Mouse (Mus musculus) testis, adult 2 months (tissue): Measurements from ENCODE around the gene Shisa8. TPM values are rescaled to one million over a fixed set of nuclear protein-coding genes. Genes with fewer than 3 reads are reported as not detected.

Experiments used
- H3K27ac ChIP-seq: fragments of 200-500 bp; 2 replicates; pipeline ENCODE4 v1.5.1; 2012; ENCODE audit warnings: low read depth, low read length; ENCODE audit not compliant: control insufficient read depth, insufficient read depth
- H3K27me3 ChIP-seq: fragments of 200-500 bp; 2 replicates; pipeline ENCODE4 v1.6.1; 2012; ENCODE audit warnings: mild to moderate bottlenecking, low read length, moderate library complexity; ENCODE audit not compliant: control insufficient read depth, insufficient read depth
- H3K36me3 ChIP-seq: fragments of 200-500 bp; 2 replicates; pipeline ENCODE4 v1.6.1; 2012; ENCODE audit warnings: mild to moderate bottlenecking, low read length; ENCODE audit not compliant: control insufficient read depth, insufficient read depth
- H3K4me1 ChIP-seq: fragments of 200-500 bp; 2 replicates; pipeline ENCODE4 v1.6.1; 2012; ENCODE audit warnings: low read length; ENCODE audit not compliant: control insufficient read depth, insufficient read depth
- H3K4me3 ChIP-seq: fragments of 200-500 bp; 2 replicates; pipeline ENCODE4 v1.5.1; 2012; ENCODE audit warnings: low read depth, mild to moderate bottlenecking, low read length, moderate library complexity, mixed read lengths; ENCODE audit not compliant: control insufficient read depth
- CTCF ChIP-seq: fragments of 200-500 bp; IDR thresholded peaks from 2 replicates; pipeline ENCODE4 v1.5.1; 2012; ENCODE audit warnings: low read depth, mild to moderate bottlenecking, inconsistent platforms, low read length, moderate library complexity; ENCODE audit not compliant: control insufficient read depth, insufficient read depth, insufficient replicate concordance
- POLR2A ChIP-seq: fragments of 200-500 bp; IDR thresholded peaks from 2 replicates; pipeline ENCODE4 v1.6.1; 2012; ENCODE audit warnings: low read depth, mild to moderate bottlenecking, inconsistent platforms, low read length, moderate library complexity; ENCODE audit not compliant: control insufficient read depth
- polyA plus RNA-seq: library from polyadenylated mRNA; depleted of rRNA; stranded (reverse); fragments of >200 nt; gene quantifications from 2 replicates; pipeline ENCODE4 v1.2.3, GENCODE M21; 2012

Shisa8 gene
- polyA plus RNA-seq, 1 experiment, result 0.31 TPM

GRCm38 (mm10) chr15:82188481-82189240, 24.0 kb downstream of the Shisa8 start:
- Histone ChIP-seq H3K4me3 (no peak overlapping the region), H3K4me1 (no peaks in the 10 kb centered on the region), H3K36me3 (no peaks in the 10 kb centered on the region; the same call in 1 of the 2 replicates), H3K27me3 (no peaks in the 10 kb centered on the region), H3K27ac (no peak overlapping the region)
- TF ChIP-seq CTCF, result no peak
- no peak for TF ChIP-seq POLR2A

GRCm38 (mm10) chr15:82187924-82188323, 24.7 kb downstream of the Shisa8 start:
- Histone ChIP-seq H3K4me1 (no peaks in the 10 kb centered on the region), H3K4me3 (no peak overlapping the region), H3K27me3 (no peaks in the 10 kb centered on the region), H3K36me3 (no peaks in the 10 kb centered on the region; the same call in 1 of the 2 replicates), H3K27ac (no peak overlapping the region)
- TF ChIP-seq POLR2A, result no peak
- TF ChIP-seq CTCF, result no peak

- no peak for TF ChIP-seq CTCF
- no peak for TF ChIP-seq POLR2A
- H3K4me1 ChIP-seq, result no peaks in the 10 kb centered on the region
- no peak overlapping the region for H3K27ac ChIP-seq
- H3K4me3 ChIP-seq, result no peak overlapping the region
- no peaks in the 10 kb centered on the region; the same call in 1 of the 2 replicates for H3K36me3 ChIP-seq
- H3K27me3 ChIP-seq, result no peaks in the 10 kb centered on the region
Measured at GRCm38 (mm10) chr15:82187401-82187800, 25.2 kb downstream of the Shisa8 start.

GRCm38 (mm10) chr15:82186931-82187330, 25.7 kb downstream of the Shisa8 start:
- H3K27ac ChIP-seq, result no peak overlapping the region
- H3K36me3 ChIP-seq, result no peaks in the 10 kb centered on the region; the same call in 1 of the 2 replicates
- H3K27me3 ChIP-seq, result no peaks in the 10 kb centered on the region
- H3K4me1 ChIP-seq, result no peaks in the 10 kb centered on the region
- TF ChIP-seq POLR2A (no peak), CTCF (no peak)
- no peak overlapping the region for H3K4me3 ChIP-seq

- H3K27ac ChIP-seq, result no peak overlapping the region
- no peaks in the 10 kb centered on the region for H3K27me3 ChIP-seq
- H3K36me3 ChIP-seq, result no peaks in the 10 kb centered on the region; the same call in 1 of the 2 replicates
- no peaks in the 10 kb centered on the region for H3K4me1 ChIP-seq
- TF ChIP-seq POLR2A, result no peak
- TF ChIP-seq CTCF, result no peak
- H3K4me3 ChIP-seq, result no peak overlapping the region
Measured at GRCm38 (mm10) chr15:82186131-82186530, 26.5 kb downstream of the Shisa8 start.

GRCm38 (mm10) chr15:82185062-82185783, 27.4 kb downstream of the Shisa8 start:
- Histone ChIP-seq H3K27ac (no peak overlapping the region), H3K4me3 (no peak overlapping the region), H3K36me3 (no peaks in the 10 kb centered on the region; the same call in 1 of the 2 replicates), H3K27me3 (no peaks in the 10 kb centered on the region), H3K4me1 (no peaks in the 10 kb centered on the region)
- TF ChIP-seq POLR2A (no peak), CTCF (no peak)

- no peaks in the 10 kb centered on the region; the same call in 1 of the 2 replicates for H3K36me3 ChIP-seq
- H3K27ac ChIP-seq, result no peak overlapping the region
- TF ChIP-seq CTCF, result no peak
- no peak for TF ChIP-seq POLR2A
- H3K27me3 ChIP-seq, result no peaks in the 10 kb centered on the region
- H3K4me1 ChIP-seq, result no peaks in the 10 kb centered on the region
- H3K4me3 ChIP-seq, result no peak overlapping the region
Measured at GRCm38 (mm10) chr15:82184656-82185055, 28.0 kb downstream of the Shisa8 start.
